Comparison of ENCODE assay signal across 9 mouse cellular contexts in the genomic region with DNA sequence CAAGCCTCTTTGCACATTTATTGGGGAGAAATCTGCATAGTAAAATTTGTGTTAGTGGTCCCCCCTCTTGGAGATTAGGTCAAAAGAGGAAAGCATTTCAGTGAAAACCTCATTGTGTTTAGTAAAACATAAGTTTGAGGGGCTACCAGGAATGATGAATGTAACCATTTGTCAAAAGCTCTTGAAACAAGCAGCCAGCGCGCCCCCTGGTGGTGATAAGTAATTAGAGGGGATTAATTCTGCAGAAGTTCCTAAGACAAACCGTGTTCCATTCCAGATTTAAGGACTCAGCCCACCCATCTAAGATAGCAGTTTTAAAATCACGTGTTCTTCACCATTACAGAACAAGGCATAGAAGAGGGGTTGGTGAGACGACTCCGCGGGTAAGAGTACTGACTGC. TPM values are rescaled to one million over a fixed set of nuclear protein-coding genes. Genes with fewer than 3 reads are reported as not detected.
DNase-seq lines count a peak whose midpoint lies in the region; ATAC-seq and TF ChIP-seq lines count a peak whose summit lies in the region.
"Had no signal": no experiment of that assay in that cellular context is flagged by ENCODE, and none has a peak within 500 bp of the region (broad histone marks: within the 10 kb centered on the region; RNA-seq: fewer than 3 reads in every experiment).

No protein-coding gene starts in this region.

- H3K4me2 ChIP-seq in heart, embryonic 12.5 days: no peak overlapping the region

- H3K4me3 ChIP-seq in heart, adult 2 months: no peak overlapping the region
- H3K4me3 ChIP-seq in heart, embryonic 12.5 days: no peak overlapping the region

- ATAC-seq in heart, embryonic 12.5 days (ENCODE audit: insufficient number of reproducible peaks, low FRiP score): no peak

- no peaks in the 10 kb centered on the region for H3K79me2 ChIP-seq in heart, adult 2 months (replicated peaks; ENCODE audit: control insufficient read depth, insufficient read depth, low read length)

- no peak overlapping the region for H3K9ac ChIP-seq in heart, adult 2 months (ENCODE audit: low read depth, low read length)
- no peak overlapping the region for H3K9ac ChIP-seq in heart, embryonic 12.5 days

- TF ChIP-seq CTCF in heart, adult 2 months (IDR thresholded peaks at IDR 0.05): peak; percentile 90

- TF ChIP-seq POLR2A in heart, adult 2 months (IDR thresholded peaks at IDR 0.05; ENCODE audit: insufficient read depth, low read depth, low read length): no peak

- 11% methylated on average over 7 of the region's 7 CpGs for WGBS in heart, adult 2 months
- 12% methylated on average over 7 of the region's 7 CpGs for WGBS in heart, embryonic 12.5 days

- no peaks in the 10 kb centered on the region for H3K9me3 ChIP-seq in heart, embryonic 12.5 days (replicated peaks)

- intact Hi-C loops in heart, adult 2 months (cut with DNase I): no loop called here

- no peaks in the 10 kb centered on the region for H3K27me3 ChIP-seq in heart, adult 2 months (ENCODE audit: control insufficient read depth, insufficient read depth, low read length)
- 0 out of 2 replicates have a peak, but pooled peaks cover 6% of the 10 kb centered on the region for H3K27me3 ChIP-seq in heart, embryonic 12.5 days (replicated peaks)

- TF ChIP-seq EP300 in heart, adult 2 months (IDR thresholded peaks at IDR 0.05; ENCODE audit: insufficient read depth, low read depth, low read length): no peak

- H3K4me1 ChIP-seq in heart, adult 2 months (ENCODE audit: control insufficient read depth, insufficient read depth, low read length): no peaks in the 10 kb centered on the region
- H3K4me1 ChIP-seq in heart, embryonic 12.5 days (replicated peaks): 0 out of 2 replicates have a peak, but pooled peaks cover 4% of the 10 kb centered on the region

- H3K27ac ChIP-seq in heart, adult 2 months: no peak overlapping the region
- H3K27ac ChIP-seq in heart, embryonic 12.5 days (ENCODE audit: poor library complexity, severe bottlenecking): no peak overlapping the region
- H3K27ac ChIP-seq: macrophage had no signal

- H3K36me3 ChIP-seq in heart, adult 2 months (ENCODE audit: control insufficient read depth, insufficient read depth, low read length): no peaks in the 10 kb centered on the region
- H3K36me3 ChIP-seq in heart, embryonic 12.5 days: peaks cover 7% of the 10 kb centered on the region

- DNase-seq in heart, adult 2 months: peak; percentile 31 to 63
- DNase-seq in MN1 (ENCODE audit: low spot score): peak; percentile 60
- DNase-seq in cerebellum, adult 8-10 months: peak; percentile 73
- peak; percentile 40 for DNase-seq in heart, adult 8-10 months (ENCODE audit: low spot score)
- peak; percentile 30 for DNase-seq in left cerebral cortex, adult 11 months (ENCODE audit: low spot score)
- peak; percentile 72 for DNase-seq in naive thymus-derived CD4-positive, alpha-beta T cell, adult 2 months (ENCODE audit: low read depth)
- DNase-seq in testis, postnatal 10 days (ENCODE audit: low spot score): peak; percentile 93

RNA-seq across cellular contexts. Expression of gene Prmt2, which starts 35.7 kb away (rescaled TPM):
- 10 to 100 TPM in 1 of 2 experiments, 1 to 10 TPM in 1; 7.9 to 11.1 TPM for total RNA-seq in heart, adult 2 months (2021)
- polyA plus RNA-seq in heart, adult 2 months (2012; rRNA removed): 23.0 and 28.7 TPM in 2 replicates
- polyA plus RNA-seq in heart, embryonic 12.5 days (2016; fragmentation: Nextera tagmentation; extraction: Ambion mirVana): 53.4 and 56.0 TPM in 2 replicates
- total RNA-seq in heart, adult 8-10 months (2022): 10 to 100 TPM in 2 of 4 experiments, 1 to 10 TPM in 2; 8.6 to 12.9 (median 10.7) TPM

RNA-seq across cellular contexts. Expression of gene S100b, which starts 51.7 kb away (rescaled TPM):
- total RNA-seq in heart, adult 2 months (2021): 1 to 10 TPM; 1.4 to 1.5 TPM
- polyA plus RNA-seq in heart, adult 2 months (2012; rRNA removed): 3.6 and 3.7 TPM in 2 replicates
- 0.24 and 0.26 TPM in 2 replicates for polyA plus RNA-seq in heart, embryonic 12.5 days (2016; fragmentation: Nextera tagmentation; extraction: Ambion mirVana)
- 1 to 10 TPM in 3 of 4 experiments, under 1 TPM in 1; 0.76 to 1.8 (median 1.8) TPM for total RNA-seq in heart, adult 8-10 months (2022)
- polyA plus RNA-seq: macrophage had no signal

RNA-seq across cellular contexts. Expression of gene Slc5a4a, which starts 54.7 kb away (rescaled TPM):
- total RNA-seq in heart, adult 2 months (2021): not detected
- polyA plus RNA-seq in heart, adult 2 months (2012; rRNA removed): not detected in 2 replicates
- polyA plus RNA-seq in heart, embryonic 12.5 days (2016; fragmentation: Nextera tagmentation; extraction: Ambion mirVana): not detected in 2 replicates
- not detected for total RNA-seq in heart, adult 8-10 months (2022)
- polyA plus RNA-seq: macrophage had no signal

Comparison
In these comparisons a context has a peak if more than half of its experiments do, and no peak if none do; other contexts are left out.
1. DNase-seq: peak in every context shown above with its lines; median percentile 93 in testis, postnatal 10 days; 73 in cerebellum, adult 8-10 months; 72 in naive thymus-derived CD4-positive, alpha-beta T cell, adult 2 months; 60 in MN1; 47 in heart, adult 2 months; 40 in heart, adult 8-10 months; 30 in left cerebral cortex, adult 11 months.